Mouse (Mus musculus): ENCODE measurements around the gene Ttc7.

DNA sequence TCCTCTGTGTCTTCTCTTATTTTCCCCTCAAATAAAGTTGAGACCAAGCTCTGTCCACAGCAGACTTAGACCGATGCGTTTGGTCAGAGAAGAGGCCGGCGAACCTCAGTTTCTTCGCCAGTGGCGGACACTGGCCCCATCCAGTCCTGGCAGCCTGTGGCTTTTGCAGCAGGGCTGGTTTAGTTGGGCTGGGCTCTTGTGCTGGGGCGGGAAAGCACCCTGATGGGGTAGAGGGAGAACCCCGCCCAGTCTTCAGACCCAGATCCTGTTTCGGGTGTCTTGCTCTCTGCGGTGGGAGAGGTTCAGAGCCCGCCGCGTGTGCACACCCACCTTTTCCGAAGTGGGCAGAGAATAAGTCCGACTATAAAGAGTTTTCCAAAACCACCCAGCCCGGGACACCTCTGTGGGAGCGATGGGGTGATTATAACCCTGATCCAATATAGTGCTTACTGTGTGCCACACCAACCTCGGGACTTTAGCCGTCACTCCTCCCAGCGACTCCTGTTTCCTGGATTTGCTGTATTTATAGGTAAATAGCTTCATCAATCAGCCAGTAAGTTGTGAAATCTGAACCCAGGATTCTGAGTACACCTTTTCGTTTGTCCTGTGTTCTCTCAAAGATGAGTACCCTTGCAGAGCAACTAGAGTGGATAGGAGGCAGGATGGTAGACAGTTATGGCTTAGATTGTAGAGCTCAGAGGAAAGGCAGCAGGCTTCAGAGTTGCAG is 1.2 kb downstream of the Ttc7 start:
- TF ChIP-seq CTCF (IDR thresholded peaks at IDR 0.05; ENCODE audit: low read depth) (no peak), EP300 (IDR thresholded peaks at IDR 0.05; ENCODE audit: low read depth) (no peak)
